Mouse (Mus musculus) spleen, adult 2 months (tissue): ENCODE data around the gene Lbp.

Experiments used
- CTCF ChIP-seq: fragments of 200-500 bp; IDR thresholded peaks from 2 replicates; pipeline ENCODE4 v1.5.1; 2011; ENCODE audit warnings: mild to moderate bottlenecking, inconsistent platforms; ENCODE audit not compliant: insufficient read depth, insufficient read length, insufficient replicate concordance; ENCODE audit errors: extremely low read depth
- POLR2A ChIP-seq: fragments of 200-500 bp; IDR thresholded peaks from 2 replicates; pipeline ENCODE4 v1.6.1; 2011; ENCODE audit warnings: low read depth, low read length, inconsistent platforms

- no peak for TF ChIP-seq CTCF
- TF ChIP-seq POLR2A: no peak
These were observed 23.2 kb upstream of the Lbp start for GRCm38 (mm10) chr2:158283136-158283535.
